Mouse (Mus musculus) urinary bladder, postnatal 4 days (tissue): ENCODE measurements at regions not wholly inside any gene's neighbourhood (a gene's known extent, or its start where the extent isn't known, plus 50 kb on each side); places are given as distances from the start of the nearest gene placed in this dataset.

Source experiments
- DNase-seq, 2 experiments: peaks; one replicate each; pipeline ENCODE4 v3.0.0; 2021 to 2022; ENCODE audit warnings: low spot score in 2 of 2

DNA sequence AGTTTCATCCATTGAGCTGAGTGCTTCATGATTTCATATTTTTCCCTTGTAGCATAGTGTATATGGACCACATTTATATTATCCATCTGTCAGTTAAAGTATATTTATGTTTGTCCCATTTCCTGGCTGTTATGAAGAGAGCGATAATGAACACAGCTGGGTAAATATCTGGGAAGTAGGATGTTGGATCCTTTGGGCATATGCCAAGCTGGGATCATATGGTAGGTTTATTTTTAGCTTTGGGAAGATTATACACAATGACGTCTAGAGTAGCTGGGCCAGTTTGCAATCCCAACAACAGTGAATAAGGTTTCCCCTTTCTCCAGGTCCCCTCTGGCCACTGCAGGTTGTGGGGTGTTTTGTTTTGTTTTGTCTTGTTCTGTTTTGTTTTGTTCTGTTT, 164.5 kb downstream of the Gm765 start:
- no peak for DNase-seq

- DNase-seq: no peak
Observed at GRCm38 (mm10) chr6:98149043-98149813, 193.3 kb downstream of the Gm765 start.

DNA sequence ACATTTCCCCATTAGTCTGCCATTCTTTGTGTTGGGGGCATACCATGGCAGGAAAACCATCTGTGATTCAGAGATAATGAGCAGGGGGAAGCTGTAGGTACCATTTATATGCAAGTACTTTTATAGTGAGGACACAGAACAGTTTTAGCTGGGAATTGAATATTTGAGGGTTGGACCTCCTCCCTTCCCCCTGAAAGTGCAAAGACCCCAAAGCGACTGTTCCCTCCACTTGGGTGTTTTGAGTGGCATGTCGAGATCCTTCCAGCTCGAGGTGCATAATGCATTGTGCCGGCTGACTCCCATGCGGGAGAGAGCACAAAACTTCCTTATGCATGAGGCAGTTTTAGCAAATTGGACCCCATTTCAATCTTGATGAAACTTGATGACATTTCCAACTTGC, 194.7 kb downstream of the Gm765 start:
- no peak for DNase-seq

DNA sequence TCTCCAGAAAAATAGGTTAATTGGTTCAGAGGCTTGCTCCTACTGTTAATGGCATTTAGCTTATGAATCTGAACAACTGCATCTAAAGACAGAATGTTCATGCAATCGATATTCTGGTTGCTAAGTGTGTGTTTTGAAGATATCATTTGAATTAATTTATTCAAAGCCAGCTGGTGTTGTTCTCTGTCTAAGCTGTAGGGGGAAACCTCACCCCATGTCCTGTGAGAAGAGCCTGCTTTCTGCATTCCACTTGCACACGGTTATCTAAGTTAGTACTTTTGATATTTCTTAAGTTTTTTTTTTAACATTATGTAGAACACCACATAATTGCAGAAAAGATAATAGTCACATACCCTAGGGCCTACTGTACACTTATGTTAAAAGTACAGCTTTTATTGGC, 209.6 kb downstream of the Gm765 start:
- no peak for DNase-seq

DNA sequence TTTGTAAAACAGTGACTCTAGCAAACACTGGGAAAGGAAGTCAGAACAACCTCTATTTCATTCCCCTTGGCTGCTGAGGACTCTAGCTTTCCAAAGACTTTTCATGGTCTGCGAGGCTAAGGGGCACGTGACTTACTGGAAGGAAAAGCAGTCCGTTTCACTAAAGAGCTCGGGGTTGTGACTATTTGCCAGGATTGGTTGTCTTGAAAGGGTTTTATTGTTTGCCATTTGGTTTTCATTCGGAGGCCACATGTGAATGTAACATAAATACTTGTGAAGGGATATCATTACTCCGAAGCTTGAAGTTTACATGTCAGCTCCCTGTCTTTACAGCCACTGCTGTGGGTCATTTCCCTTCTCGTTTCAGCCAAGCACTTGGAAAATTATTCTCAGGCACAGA, 217.1 kb downstream of the Gm765 start:
- no peak for DNase-seq

DNA sequence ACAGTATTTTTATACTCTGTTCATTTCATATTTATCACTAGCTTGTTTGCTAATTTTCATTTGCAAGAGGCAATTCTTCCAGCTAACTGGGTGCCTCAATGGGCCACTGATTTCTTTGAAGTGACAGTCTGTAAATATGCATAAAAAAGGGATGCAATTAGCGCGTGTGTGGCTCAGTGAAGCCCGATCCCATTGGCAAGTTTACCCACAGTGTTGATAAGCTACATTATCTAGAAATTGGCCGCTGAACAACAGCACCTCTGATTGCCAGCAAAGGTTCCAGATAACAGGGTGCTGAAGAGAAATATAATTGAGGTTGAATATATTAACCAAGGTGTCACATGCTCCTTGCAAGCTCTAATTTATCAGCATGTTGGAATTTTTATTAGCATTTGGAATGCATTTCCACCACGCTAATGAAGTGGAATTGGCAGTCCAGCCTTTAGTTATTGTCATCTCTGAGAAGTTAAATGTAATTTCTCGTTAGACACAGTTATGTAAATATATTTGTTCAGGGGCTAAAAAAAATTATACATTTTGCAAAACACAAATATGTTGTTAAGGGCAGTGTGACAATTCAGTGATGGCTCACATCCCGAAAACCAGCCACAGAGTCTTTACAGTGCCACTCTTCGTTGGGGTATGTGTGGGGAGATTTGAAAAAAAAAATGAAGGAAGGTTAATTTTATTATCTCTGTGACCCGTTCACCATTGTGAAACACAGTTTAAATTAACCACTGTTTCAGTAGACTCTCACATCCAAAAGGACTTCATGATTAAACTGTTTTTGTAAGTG, 224.0 kb downstream of the Gm765 start:
- DNase-seq: no peak

GRCm38 (mm10) chr6:98114327-98115134, 228.0 kb downstream of the Gm765 start:
- no peak for DNase-seq

- DNase-seq: no peak
Observed at GRCm38 (mm10) chr6:98113708-98114107, 228.8 kb downstream of the Gm765 start.

- DNase-seq: no peak
Observed at GRCm38 (mm10) chr6:98112495-98113115, 229.9 kb downstream of the Gm765 start.

- no peak for DNase-seq
Observed at GRCm38 (mm10) chr6:98107123-98107522, 235.4 kb downstream of the Gm765 start.

DNA sequence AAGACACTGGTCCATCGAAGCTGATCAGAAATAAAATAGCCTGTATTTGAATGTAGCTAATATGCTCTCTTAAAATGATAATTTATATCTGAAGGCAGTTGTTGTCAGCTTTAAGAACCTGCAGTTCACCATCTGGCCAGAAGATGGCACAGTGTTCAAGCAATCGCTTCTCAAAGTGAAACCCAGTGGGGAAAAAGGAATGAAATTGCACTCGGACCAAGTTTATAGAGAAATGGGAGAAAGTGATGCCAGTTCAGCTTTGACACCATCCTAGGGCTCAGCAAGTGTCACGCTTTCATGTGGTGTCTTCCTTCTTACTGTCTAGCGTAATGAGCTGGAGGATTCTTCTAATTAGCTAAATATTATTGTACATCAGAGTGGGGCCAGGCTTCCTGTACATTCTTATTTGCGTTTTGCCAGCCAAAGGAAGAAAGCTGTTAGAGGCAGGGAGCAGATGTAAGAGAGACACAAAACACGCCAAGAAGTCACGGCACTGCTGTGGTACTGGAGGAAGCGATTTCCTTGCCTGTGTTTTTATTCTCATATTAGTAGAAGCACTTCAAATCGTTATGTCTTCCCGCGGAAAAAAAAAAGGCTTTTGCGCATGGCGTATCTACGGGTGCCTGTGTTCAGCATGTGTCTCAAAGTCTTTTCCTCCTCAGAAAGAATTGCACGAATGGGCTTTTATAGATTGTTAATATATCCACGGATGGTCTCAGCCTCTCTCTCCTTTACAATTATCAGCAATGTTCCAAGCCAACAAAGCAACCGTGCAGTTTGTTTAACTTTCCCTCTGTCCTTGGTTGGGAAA, 237.1 kb downstream of the Gm765 start:
- DNase-seq: peak; percentile 31 to 84

DNA sequence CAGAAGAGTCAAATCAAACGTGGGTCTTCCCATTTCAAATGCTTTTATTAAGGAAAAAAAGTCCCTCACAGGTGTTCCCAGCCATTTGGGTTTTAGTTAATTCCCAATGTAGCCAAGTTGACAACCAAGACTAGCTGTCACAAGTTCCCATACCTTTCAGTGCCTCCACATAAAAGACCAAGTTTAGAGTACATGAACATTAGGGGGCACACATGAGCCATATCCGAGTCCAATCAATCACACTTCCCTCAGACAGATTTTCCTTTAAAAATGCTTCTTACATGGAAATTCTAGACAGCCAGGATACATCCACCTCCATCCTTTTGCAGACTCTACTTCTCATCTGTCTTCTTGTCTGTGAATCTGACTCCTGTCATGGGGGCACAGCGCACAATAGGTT, 238.1 kb downstream of the Gm765 start:
- DNase-seq: no peak

DNA sequence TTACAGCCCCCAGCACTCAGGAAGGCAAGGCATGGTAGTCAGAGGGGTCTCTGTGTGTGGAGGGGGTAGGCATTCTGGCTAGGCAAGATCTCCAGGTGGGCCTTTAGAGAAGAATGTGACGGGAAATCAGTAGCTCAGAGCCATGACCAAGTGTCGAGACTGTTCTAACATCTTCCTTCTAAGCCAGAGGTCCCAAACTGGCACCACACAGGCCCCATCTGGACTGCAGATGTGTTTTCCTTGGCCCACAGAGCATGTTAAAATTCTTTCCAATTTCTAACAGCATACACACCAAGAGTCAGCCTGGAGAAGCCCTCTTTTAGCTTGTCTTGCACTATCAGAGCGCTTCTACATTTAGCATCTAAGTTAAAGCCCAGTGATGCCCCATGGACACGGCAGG, 241.5 kb downstream of the Gm765 start:
- no peak for DNase-seq

- no peak for DNase-seq
Observed at GRCm38 (mm10) chr6:98099126-98099525, 243.4 kb downstream of the Gm765 start.

DNA sequence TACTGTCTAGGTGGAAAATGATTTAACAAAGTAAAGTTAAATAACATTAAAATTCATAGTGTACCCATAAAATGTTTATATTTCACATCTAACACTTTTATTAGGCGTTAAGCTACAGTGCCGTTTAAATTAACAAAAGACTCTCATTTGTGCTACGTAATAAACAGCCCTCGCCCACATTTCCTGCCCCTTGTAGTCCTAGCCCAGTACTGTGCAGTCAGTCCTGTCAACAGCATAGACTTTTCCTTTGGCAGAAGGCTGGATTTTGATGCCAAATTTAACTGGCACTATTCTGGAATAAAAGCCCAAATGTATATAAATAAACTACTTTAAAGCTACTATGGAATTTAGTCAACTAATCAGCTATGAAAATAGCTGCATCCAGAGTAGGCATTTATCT, 247.3 kb downstream of the Gm765 start:
- no peak for DNase-seq

DNA sequence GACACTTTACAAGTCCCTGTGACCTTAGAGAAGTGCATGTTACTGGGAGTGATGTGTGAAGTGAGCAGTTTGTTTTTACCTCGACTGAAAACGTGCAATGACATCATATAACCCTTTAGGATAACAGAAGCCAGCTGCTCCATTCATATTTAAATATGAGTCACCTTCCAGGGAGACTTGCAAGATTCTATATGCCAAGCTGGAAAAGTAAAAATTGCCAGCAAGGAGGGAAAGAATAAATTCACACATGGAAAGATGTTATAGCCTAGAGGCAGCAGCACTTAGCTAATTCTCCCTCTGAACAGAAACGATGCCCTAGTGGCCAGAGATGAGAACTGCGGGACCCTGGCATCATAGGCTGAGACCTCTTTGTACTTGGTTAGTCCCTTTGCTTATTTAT, 253.4 kb downstream of the Gm765 start:
- DNase-seq: no peak

- DNase-seq: no peak
Observed at GRCm38 (mm10) chr6:98080076-98080475, 262.5 kb downstream of the Gm765 start.
